Comparison of ENCODE assay signal across 25 mouse cellular contexts in genomic region chr17:46814497-46814896, GRCm38 (mm10). TPM values are rescaled to one million over a fixed set of nuclear protein-coding genes. Genes with fewer than 3 reads are reported as not detected.
"Had no signal": no experiment of that assay in that cellular context is flagged by ENCODE, and none has a peak within 500 bp of the region (broad histone marks: within the 10 kb centered on the region; RNA-seq: fewer than 3 reads in every experiment).

No protein-coding gene starts in this region.

- H3K4me3 ChIP-seq: lung, embryonic 15.5 days; midbrain, embryonic 10.5 days; midbrain, embryonic 12.5 days; myocyte; neural tube, embryonic 13.5 days; neural tube, embryonic 15.5 days had no signal

- DNase-seq: liver, postnatal 0 days; lung, adult 2 months; lung, postnatal 14 days; lung, postnatal 36 days; midbrain, embryonic 14.5 days; retina, postnatal 1 day; right cerebral cortex, adult 18-20 months; right cerebral cortex, postnatal 25 days; right cerebral cortex, postnatal 4 days; spleen, adult 18-20 months; thymus, adult 18-20 months; thymus, postnatal 14 days; thymus, postnatal 36 days had no signal

- H3K4me2 ChIP-seq: lung, embryonic 15.5 days; midbrain, embryonic 12.5 days; neural tube, embryonic 13.5 days; neural tube, embryonic 15.5 days had no signal

- H3K27me3 ChIP-seq: lung, embryonic 15.5 days; midbrain, embryonic 12.5 days; neural tube, embryonic 13.5 days; neural tube, embryonic 15.5 days had no signal

- H3K9me3 ChIP-seq: lung, embryonic 15.5 days; midbrain, embryonic 10.5 days; midbrain, embryonic 12.5 days; neural tube, embryonic 13.5 days; neural tube, embryonic 15.5 days had no signal

- H3K27ac ChIP-seq: lung, embryonic 15.5 days; macrophage; midbrain, embryonic 10.5 days; midbrain, embryonic 12.5 days; neural tube, embryonic 13.5 days; neural tube, embryonic 15.5 days had no signal

- ATAC-seq: liver, postnatal 0 days; lung, postnatal 0 days; midbrain, embryonic 16.5 days had no signal

- H3K9ac ChIP-seq: liver, postnatal 0 days; lung, embryonic 15.5 days; midbrain, embryonic 12.5 days; neural tube, embryonic 13.5 days; neural tube, embryonic 15.5 days had no signal

- H3K4me1 ChIP-seq: lung, embryonic 15.5 days; midbrain, embryonic 12.5 days; neural tube, embryonic 15.5 days had no signal

RNA-seq across cellular contexts. Expression of gene Ptcra, which starts 51.0 kb away (rescaled TPM):
- total RNA-seq: megakaryocyte, adult 5-6 weeks; megakaryocyte-erythroid progenitor cell, adult 5-6 weeks had no signal
- polyA plus RNA-seq: lung, adult 2 months; lung, postnatal 0 days; macrophage; midbrain, embryonic 16.5 days; small intestine, adult 2 months had no signal
